Mouse (Mus musculus) olfactory bulb, adult 2 months (tissue): ENCODE results near the gene Fam19a2.

Experiments
- CTCF ChIP-seq: fragments of 200-500 bp; IDR thresholded peaks from 2 replicates; pipeline ENCODE4 v1.5.1; 2012; ENCODE audit warnings: low read depth, mild to moderate bottlenecking, low read length, moderate library complexity; ENCODE audit not compliant: insufficient read depth
- POLR2A ChIP-seq: fragments of 200-500 bp; IDR thresholded peaks from 2 replicates; pipeline ENCODE4 v1.6.1; 2012; ENCODE audit warnings: mild to moderate bottlenecking, low read depth, low read length, moderate library complexity; ENCODE audit not compliant: insufficient read depth

GRCm38 (mm10) chr10:123462305-123462704 is 198.5 kb downstream of the Fam19a2 start:
- no peak for TF ChIP-seq CTCF
- TF ChIP-seq POLR2A, result no peak
